ENCODE assay signal across 8 mouse cellular contexts in genomic region chr10:59539533-59539875, GRCm38 (mm10).
DNase-seq lines count a peak whose midpoint lies in the region; ATAC-seq lines count a peak whose summit lies in the region.

No protein-coding gene starts in this region.

- H3K4me1 ChIP-seq in brown adipose tissue, adult 24 weeks (ENCODE audit: control insufficient read depth, insufficient read depth, insufficient read length, low read length): no peaks in the 10 kb centered on the region; the same call in 1 of the 2 replicates
- H3K4me1 ChIP-seq in forebrain, embryonic 12.5 days: peaks cover 22% of the 10 kb centered on the region
- H3K4me1 ChIP-seq in hindbrain, embryonic 11.5 days (replicated peaks; ENCODE audit: control insufficient read depth, insufficient read depth, low read length): 0 out of 2 replicates have a peak, but pooled peaks cover 2% of the 10 kb centered on the region

- no peaks in the 10 kb centered on the region for H3K9me3 ChIP-seq in forebrain, embryonic 12.5 days
- no peaks in the 10 kb centered on the region for H3K9me3 ChIP-seq in hindbrain, embryonic 11.5 days (ENCODE audit: control insufficient read depth, low read length)

- H3K9ac ChIP-seq in forebrain, embryonic 12.5 days: peak overlapping the region; percentile 43; the same call in 1 of the 2 replicates
- H3K9ac ChIP-seq in hindbrain, embryonic 11.5 days (ENCODE audit: low read depth, low read length): peak overlapping the region; percentile 1; the same call in 1 of the 2 replicates

- under 1% methylated on average over 12 of the region's 12 CpGs for WGBS in forebrain, embryonic 12.5 days
- 0% methylated on average over 12 of the region's 12 CpGs for WGBS in hindbrain, embryonic 11.5 days

- peak overlapping the region; percentile 37; the same call in 1 of the 2 replicates for H3K4me3 ChIP-seq in brown adipose tissue, adult 24 weeks (ENCODE audit: insufficient read depth, low read depth, low read length)
- H3K4me3 ChIP-seq in forebrain, embryonic 12.5 days (replicated peaks): peak overlapping the region; percentile 34
- peak overlapping the region; percentile 16; the same call in 1 of the 2 replicates for H3K4me3 ChIP-seq in hindbrain, embryonic 11.5 days (ENCODE audit: low read depth, low read length)

- peaks cover 5% of the 10 kb centered on the region; the same call in 1 of the 2 replicates for H3K27me3 ChIP-seq in forebrain, embryonic 12.5 days
- no peaks in the 10 kb centered on the region for H3K27me3 ChIP-seq in hindbrain, embryonic 11.5 days (ENCODE audit: control insufficient read depth, insufficient read depth, low read length)

- peak overlapping the region; percentile 64 for H3K4me2 ChIP-seq in forebrain, embryonic 12.5 days
- H3K4me2 ChIP-seq in hindbrain, embryonic 11.5 days (replicated peaks; ENCODE audit: low read depth, low read length): peak overlapping the region; percentile 31

- no peaks in the 10 kb centered on the region for H3K36me3 ChIP-seq in forebrain, embryonic 12.5 days (replicated peaks)
- H3K36me3 ChIP-seq in hindbrain, embryonic 11.5 days (ENCODE audit: control insufficient read depth, insufficient read depth, low read length): no peaks in the 10 kb centered on the region

- no peak overlapping the region for H3K27ac ChIP-seq in brown adipose tissue, adult 24 weeks (replicated peaks; ENCODE audit: low read depth, low read length)
- H3K27ac ChIP-seq in forebrain, embryonic 12.5 days: no peak overlapping the region
- no peak overlapping the region for H3K27ac ChIP-seq in hindbrain, embryonic 11.5 days (ENCODE audit: low read depth, low read length)

- DNase-seq in frontal cortex, postnatal 14 days (ENCODE audit: low spot score in 2 of 2): no peak
- DNase-seq in hindbrain, embryonic 11.5 days (ENCODE audit: low spot score): peak; percentile 68
- DNase-seq in layer of hippocampus, adult 9-11 months: peak; percentile 63
- DNase-seq in lung, postnatal 36 days: peak; percentile 45
- peak; percentile 74 for DNase-seq in retina, postnatal 1 day

- ATAC-seq in frontal cortex, adult (ENCODE audit: low TSS enrichment): peak; percentile 49
- peak; percentile 76 for ATAC-seq in forebrain, embryonic 12.5 days (ENCODE audit: low FRiP score)
- peak; percentile 57; the same call in 1 of the 2 replicates for ATAC-seq in hindbrain, embryonic 11.5 days (ENCODE audit: low FRiP score)

Comparison
In these comparisons a context has a peak if more than half of its experiments do, and no peak if none do; other contexts are left out.
1. DNase-seq: peak in hindbrain, embryonic 11.5 days (single experiment), layer of hippocampus, adult 9-11 months (single experiment), lung, postnatal 36 days (single experiment) and retina, postnatal 1 day (single experiment); none in frontal cortex, postnatal 14 days (0 of 2).
2. Peak in every context shown above with its lines, with median percentiles within 50 percentile points of each other: ATAC-seq and H3K4me3 ChIP-seq.